Mouse (Mus musculus) layer of hippocampus, adult 11-12 months (tissue): ENCODE measurements at regions not wholly inside any gene's neighbourhood (a gene's known extent, or its start where the extent isn't known, plus 50 kb on each side); places are given as distances from the start of the nearest gene placed in this dataset.

ENCODE experiments used
- DNase-seq: peaks from one replicate; pipeline ENCODE4 v3.0.0; 2022; ENCODE audit warnings: low spot score

DNA sequence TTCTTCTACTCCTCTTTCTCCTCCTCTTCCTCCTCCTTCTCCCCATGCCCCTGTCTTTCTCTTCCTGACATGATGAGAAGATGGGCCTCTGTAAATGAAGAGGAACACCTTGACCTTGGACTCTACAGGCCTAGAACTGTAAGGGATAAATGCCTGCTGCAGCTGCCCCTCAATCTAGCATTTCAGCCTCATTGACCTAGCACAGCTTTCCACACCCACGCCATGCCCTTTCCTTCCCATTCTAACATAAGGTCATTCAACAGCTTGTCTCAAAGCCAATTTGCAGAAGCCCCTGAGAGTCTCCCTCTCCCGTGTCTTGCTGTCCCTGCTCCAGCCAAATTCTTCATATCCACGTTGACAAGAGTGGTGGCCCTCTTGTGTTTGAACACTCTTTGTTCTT lies 63.8 kb upstream of the Dscam start:
- DNase-seq: no peak

DNA sequence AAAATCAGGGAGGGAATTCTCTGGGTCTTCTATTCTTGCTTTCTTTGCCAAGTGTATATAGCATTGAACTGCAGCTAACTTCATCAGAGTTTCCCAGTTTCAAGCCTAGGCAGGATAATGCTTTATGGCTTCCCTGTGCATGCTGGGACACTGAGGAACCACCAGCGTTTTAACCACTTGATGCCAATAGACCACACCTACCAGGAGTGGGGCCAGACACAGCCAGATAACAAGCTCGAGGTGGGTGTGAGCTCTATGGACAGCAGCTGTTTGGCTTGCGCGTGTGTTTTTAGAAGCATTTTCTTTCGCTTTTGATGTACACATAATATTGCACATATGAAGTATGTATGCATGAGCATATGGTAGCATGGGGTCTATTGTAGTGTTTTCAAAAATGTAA lies 69.1 kb upstream of the Dscam start:
- DNase-seq: no peak

DNA sequence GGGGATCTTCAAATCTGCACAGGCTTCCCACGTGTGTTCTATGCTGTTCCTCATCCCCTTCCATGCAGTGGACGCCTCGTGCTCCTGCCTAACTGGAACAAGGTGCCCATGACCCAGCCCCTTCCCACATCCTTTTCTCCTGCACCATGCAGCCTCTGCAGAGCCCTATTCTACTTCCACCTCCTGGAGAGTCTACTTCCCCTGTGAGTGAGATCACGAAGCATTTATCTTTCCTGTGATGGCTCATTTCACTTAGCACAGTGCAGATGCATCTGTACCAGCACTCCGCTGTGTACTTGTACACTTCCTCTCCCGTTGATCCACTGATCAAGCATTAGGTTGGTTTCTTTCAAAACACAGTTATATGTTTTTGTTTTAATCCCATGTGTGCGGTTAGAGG lies 69.5 kb upstream of the Dscam start:
- DNase-seq: no peak

DNA sequence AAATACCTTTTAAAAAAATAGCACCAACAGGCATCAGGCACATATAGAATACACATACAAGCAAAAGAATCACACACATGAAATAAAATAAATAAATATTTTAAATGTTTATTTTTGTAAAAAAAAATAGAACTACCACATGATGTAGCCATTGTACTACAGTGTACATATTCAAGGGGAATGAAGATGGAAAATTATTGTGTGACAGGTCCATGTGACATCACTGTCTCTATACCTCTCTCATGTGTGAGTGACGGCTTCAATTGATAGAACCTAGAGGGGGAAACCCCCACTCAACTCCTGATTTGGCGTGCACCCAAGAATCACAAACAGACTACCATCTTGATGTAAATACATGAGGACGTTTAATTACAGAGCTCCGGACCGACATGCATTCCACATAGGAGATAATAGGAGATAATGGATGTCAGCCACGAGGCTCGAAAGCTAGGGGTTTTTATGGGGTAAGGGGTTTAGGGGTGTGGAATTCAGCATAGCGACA lies 70.4 kb upstream of the Dscam start:
- DNase-seq: no peak

DNA sequence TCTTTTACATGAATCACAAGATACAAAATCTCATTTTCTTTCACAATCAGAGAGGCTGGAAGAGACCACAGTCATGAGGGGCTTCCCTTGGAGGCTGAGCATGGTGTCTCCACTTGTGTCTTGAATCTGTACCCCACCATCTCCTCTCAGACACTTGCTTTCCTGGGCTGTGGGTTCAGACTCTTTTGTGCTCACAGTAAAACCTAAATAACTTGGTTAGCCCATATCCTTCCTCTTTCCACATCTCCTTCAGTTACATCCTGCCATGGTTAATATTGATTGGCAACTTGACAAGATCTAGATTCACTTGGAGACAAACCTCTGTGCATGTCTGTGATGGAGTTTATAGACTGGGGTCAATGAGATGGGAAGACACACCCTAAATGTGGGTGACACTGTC lies 71.1 kb upstream of the Dscam start:
- no peak for DNase-seq

DNA sequence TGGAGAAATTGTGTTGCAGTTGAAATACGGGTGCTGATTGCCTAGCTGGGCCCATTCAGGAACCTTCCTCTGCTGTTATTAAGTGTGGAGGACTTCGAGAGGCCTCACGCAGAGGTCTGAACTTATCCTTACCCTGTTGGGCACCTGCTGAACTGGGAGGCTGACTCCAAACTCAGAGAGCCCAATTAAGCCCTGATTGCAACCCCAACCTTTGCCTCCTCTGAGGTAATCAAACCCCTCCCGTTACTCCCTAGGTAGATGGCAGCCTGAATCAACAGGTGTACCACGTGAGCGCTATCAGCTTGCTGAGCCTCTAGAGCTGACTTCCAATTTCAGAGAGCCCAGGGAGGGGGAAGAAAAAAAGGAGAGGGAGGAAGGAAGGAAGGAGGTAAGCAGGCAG lies 79.9 kb upstream of the Dscam start:
- DNase-seq: no peak

DNA sequence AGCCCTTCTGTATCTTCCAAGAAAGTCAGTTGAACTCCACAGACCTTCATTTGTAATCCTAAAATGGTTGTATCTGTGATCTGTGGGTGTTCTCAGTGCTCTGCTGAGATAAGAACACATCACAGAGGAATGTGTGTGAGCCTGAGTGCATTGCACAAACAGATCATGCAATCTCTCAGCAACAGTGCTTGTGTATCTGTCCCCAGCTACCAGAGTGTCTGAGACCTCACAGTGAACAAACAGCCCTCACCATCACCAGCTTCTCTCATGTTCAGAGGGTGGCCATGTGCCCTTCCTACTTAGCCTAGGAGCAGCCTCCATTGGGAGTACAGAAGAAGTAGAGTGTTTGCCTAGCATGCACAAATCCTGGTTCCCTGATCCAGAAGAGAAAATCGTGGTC lies 82.0 kb upstream of the Dscam start:
- DNase-seq: no peak

DNA sequence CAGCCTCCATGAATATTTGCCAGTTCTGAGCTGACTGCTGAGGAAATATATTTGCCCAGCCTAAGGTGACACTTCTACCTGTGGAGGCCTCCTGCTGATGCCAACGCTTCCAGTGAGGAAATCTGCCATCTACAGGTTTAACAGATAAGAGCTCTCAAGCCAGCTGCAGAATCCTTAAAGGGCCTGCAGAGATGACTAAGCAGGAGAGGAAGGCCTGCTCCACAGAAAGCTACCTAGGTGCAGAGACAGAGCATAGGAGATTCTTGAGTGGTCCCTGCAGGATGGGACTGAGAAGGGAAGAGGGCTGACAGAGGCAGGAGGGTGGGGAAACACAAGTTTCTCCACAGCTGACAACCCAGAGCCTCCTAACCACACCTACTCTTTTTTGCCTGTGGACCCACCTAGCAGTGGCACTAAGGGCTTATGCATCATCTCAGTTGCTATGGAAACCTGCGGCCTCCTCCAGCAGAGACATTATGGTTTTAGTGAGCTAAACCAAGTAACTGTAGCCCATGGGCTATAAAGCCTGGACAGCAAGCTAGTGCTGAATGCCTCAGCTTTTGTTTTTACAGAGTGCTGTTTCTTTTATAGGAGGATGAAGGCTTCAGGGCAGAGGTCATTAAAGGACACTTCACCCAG lies 82.6 kb upstream of the Dscam start:
- peak; percentile 15 for DNase-seq

DNA sequence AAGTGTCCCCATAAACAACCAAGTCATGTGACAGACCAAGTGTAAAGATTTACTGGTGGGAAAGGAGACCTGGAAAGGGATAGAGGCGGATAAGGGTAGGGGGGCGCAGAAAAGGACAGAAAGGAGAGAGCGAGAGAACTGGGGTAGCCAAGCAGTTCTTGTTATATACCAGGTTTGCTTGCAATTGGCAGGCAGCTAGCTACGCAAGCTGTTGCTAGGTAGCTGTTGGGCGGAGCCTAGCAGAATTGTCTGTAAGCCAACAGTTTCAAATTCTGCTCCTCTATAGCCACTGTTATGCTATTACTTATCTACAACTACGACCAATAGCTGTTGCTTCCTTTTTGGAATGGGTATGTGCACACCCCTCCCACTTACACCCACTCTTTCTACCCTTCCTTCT lies 88.3 kb upstream of the Dscam start:
- no peak for DNase-seq

DNA sequence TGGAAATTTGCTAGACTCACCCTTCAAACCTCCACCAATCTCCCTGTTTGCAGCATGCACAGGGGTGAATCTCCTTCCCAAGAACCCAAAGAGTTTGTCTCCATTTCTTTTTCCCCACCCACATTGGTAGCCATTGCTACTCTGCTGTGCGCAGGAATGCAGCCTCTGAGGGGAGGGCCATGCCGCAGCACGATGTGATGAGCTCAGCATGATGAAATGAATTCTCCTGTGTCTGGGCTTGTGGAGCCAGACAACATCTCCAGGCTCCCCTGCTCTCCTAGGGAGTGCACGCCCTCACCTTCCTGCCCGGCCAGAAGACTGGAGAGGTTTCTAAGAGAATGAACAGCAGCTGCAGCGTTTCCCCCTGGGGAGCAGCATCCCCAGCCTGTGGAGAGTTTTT lies 92.9 kb upstream of the Dscam start:
- DNase-seq: no peak

DNA sequence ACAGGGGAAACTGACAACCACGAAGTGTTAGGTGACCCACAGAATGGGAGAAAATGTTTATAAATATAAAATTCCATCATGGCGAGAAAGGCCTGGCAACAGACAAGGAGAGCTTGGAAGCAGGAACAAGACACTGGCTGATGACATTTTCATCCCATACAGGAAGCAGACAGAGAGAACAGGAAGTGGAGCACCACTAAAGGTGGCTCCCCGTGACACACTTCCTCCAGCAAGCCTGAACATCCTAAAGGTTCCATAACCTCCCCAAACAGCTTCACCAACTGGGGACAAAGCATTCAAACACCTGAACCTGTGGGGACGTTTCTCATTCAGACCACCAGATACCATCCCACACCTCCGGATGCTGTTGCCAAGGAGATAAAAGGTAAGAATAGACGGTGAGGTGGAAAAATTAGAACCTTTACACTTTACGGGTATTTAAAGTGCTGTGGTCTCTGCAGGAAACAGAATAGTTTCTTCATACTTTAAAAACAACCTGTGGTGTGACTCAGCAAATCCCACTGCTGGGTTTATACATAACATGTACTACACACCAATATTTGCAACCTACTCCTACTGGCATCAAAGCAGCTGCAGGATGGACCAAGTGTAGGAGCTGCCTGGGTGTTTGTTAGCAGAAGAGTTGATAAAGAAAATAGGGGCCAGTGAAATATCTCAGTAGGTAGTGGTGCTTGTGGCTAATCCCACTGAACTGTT lies 86.0 kb upstream of the Bace2 start:
- DNase-seq: no peak

DNA sequence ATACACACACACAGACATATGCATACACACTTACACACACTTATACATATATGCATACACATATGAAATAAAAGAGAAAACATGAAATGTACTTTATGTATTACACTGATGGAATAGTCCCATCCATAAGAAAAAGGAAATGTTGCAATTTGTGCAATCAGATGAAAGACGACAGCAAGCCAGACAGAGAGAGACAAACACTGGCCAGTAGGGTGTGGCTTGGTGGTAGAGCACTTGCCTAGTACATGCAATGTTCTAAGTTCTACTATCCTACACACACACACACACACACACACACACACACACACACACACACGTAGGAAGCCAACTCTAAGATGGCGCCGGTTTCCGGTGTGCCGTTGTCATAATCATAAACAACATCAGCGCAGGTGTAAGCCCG lies 85.3 kb upstream of the Bace2 start:
- no peak for DNase-seq

DNA sequence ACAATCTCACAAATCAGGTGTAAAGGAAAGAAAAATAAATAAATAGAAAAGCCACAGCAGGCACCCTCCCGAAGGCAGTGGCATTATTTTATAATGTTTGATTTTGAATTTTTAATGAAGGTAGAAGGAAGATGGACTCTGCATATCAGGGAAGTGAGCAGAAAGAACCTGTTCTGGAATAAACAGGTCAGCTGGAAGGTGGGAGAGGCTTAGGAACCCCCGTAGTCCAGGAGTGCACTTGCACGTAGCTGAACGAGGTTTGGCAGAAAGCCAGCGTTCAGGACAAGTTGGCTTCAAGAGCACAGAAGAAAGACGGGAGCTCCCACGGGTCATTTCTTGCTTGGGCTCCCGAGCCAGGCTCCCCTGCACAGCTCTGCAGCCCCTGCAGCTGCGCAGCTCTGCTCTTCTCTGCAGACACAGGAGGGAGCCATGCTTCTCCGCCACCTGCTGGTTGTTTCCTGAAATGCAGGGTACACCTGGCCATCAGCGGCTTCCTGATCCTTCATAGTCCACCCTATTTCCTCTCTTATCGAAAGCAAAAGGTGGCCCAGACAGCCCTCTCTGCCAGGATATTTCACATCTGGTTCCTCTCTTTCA lies 84.4 kb upstream of the Bace2 start:
- peak; percentile 82 for DNase-seq

DNA sequence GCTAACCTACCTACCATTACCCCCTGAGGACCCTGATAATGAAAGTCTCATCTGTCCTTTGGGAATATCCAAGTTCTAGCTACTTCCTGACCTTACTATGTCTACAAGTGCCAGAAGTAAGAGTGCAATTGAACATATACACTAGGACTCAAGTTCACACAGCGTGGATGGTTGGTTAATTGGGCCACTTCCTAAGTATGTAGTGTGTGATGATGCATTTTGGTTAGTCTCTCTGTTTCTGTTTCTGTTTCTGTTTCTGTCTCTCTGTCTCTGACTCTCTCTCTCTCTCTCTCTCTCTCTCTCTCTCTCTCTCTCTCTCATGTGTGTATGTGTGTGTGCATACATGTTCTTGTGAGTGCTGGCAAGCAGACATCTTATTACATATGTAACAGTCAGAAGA lies 77.6 kb upstream of the Bace2 start:
- no peak for DNase-seq

DNA sequence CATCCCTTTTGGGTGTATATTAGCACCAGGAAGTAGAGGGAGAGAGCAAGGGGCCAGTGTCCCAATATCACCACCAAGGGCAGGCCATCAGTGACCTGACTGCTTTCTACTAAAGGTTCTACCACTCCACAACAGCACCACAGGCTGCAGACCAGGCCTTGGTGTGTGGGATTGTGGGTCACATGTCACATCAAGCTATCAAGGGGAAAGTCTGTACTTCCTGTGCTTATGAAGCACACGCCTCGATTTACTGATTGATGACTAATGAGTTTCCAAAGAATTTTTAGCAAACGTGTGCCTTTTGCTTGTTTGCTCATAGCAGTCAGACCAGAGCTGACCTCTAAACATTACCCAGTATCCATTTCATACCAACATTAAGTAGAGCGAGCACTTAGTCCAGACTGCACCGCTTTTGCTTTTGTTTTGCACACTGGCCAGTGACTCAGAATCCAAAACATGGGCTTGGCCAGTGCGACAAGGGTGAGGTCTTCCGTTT lies 74.9 kb upstream of the Bace2 start:
- DNase-seq: no peak

DNA sequence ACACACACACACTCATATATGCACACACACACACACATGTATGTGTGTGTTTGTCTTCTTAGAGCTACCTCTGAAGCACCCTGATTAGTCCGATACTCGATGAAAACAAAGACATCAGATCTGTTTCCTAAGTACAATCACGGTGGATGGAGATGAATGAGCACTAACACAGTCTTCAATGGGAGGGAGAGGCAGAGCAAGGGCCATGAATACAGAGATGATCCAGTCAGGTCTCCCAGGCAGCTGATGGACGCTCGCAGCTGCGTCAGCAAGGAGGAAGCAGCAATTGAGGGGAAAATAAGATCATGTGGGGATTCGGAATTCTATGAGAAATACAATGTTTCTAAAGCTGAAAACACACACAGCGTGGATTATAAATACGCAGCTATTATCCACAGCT lies 73.6 kb upstream of the Bace2 start:
- DNase-seq: no peak

DNA sequence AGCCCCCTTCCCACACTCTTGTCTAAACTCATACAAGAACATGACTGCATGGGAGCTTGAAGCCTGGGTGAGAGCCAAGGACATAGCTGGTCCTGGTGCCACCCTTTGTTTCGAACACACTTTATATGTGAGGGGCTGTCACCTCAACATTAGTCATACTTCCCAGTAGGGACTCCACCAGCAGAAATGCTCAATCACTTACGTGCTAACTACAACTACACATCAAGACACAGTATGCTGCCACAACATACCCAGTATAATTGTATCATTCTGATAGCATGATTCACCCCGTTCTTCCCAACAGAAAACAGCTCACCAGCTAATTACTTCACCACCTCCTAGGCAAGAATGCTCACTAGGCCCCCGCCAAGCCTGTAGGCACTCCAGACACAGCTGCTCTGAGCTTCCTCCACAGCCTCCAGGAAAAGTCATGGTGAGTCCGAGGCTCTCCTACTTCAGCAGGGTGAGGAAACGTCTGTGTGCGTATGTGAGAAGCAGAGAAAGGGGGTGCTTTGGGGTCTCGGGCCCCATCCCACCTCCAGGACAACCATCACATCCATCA lies 70.6 kb upstream of the Bace2 start:
- DNase-seq: peak; percentile 31

DNA sequence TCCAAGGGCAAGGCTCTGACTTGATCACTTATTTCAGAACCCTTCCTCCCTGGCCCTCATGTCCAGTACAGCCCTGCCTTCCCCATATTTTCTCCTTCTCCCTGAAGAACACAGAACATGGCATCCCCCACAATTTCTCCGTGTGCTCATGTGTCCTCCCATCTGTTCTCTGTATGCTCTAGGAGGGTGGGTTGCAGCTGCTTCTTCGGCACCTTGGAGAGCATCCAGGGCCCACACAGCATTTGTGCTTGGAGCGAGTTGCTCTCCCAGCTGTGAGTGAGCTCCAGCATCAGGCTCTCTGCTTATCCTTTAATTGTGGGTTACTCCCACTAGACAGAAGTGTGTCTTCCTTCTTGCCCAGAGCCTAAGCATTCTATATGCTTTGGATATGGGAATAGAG lies 69.8 kb upstream of the Bace2 start:
- peak; percentile 72 for DNase-seq

DNA sequence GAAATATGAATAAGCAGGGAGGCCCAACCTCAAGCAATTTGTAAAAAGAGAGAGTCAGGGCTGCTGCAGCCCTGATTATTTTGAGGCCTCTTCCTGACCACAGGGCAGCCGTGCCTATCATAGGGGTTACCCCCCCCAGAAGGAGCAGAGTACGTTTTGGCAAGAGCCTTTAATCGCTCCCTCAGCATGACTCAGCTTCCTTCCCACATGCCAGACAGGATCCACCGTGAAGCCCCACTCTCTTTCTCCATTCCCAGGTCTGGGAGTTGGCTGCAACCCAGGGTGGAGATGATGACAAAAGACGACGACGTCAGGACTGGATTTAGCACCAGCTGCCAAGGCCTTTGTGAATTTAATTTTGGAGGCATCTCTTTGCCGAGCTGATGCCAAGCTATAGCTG lies 67.9 kb upstream of the Bace2 start:
- DNase-seq: peak; percentile 39

DNA sequence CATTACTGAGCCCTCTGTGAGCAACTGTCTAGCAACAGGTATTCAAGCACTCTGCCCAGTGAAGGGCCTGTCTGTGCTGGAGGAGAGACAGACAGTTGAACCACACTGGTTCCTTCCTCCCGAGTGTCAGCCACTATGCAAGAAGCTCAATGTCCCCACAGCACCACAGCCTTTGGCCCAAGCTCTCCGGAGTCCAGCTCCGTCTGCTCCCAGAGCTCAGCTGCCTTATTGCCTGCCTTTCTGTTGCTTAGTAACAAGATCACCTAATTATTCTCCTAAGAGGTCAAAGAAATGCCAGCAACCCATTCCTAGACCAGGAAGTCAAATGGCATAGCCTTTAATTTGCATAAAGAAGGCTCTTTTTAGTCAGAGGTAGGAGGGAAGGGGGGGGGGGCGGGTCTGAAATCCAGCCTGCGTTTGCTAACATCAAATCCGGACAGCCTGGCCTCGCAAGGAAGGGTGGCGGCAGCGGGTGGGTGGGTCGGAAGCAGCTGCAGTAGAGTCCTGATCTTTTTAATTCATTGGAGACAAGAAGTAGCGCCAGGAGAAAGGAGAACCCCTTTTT lies 64.0 kb upstream of the Bace2 start:
- DNase-seq: no peak

DNA sequence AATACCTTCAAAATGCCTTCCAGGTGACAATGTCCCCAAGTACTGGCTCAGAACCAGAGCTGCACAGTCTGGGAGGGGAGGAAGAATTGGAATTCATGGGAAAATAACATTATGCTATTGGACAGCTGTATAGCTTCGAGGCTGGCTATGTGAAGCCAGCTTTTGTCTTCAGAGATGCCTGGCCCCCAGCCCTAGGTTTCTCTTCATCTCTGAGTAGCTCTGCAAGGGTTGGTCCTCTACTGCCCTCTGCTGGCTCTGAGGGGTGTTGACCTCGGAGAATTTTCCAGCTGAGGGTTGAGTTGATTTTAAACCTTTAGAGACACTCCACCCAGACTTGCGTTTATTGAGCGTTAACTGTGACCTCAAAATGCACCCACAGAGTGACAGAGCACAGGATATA lies 63.3 kb upstream of the Bace2 start:
- peak; percentile 81 for DNase-seq

DNA sequence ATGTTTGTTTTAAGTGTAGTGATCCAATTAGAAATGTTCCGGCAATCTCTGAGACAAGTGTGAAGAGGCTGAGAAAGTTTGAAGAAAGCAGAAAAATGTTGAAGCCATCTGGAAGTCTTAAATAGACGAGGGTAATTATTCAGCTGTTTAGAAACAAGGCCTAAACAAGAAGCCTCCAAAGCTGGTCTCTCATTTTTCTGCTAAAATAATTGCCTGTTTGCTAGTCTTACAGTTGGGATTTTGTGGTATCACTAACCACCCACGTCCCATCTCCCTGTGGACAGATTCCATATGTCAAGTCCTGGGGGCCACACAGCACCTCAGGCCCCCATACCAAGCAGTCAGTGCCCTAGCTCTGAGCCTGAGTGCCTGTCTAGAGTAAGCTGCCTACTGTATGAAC lies 59.4 kb upstream of the Bace2 start:
- no peak for DNase-seq
